Mouse (Mus musculus): Measurements from ENCODE around the gene Gpr137.

The Gpr137 gene

DNA sequence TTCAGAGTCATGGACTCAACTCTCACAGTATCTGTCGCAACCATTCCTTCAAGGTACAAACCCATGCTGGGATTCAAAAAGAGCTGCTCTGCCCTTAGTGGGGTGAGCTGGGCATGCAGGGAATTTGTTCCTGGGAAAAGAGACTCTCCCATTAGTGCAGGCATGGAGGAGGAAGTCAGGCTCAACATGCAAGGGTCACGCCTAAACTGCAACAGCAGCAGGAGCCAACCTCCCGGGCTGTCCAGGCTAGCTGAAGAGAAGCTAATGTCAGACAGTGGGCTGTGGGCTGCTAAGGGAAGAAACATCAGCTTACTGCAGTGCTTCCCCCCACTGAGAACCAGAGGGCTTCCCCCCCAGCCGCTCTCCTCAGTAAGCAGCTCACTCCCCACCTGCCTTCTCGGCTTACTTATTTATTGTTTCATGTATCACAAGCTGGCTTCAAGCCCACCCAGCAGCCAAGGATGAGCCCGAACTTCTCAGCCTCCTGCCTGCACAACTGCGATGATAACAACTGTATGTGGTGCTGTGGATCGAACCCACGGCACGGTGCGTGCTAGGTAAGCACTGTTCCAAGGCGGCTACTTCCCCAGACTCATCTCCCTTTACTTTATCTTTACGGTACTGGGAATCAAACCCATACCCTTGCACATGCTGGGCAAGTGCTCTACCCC lies 30.1 kb upstream of the Gpr137 start:
- DNase-seq = no peak

DNA sequence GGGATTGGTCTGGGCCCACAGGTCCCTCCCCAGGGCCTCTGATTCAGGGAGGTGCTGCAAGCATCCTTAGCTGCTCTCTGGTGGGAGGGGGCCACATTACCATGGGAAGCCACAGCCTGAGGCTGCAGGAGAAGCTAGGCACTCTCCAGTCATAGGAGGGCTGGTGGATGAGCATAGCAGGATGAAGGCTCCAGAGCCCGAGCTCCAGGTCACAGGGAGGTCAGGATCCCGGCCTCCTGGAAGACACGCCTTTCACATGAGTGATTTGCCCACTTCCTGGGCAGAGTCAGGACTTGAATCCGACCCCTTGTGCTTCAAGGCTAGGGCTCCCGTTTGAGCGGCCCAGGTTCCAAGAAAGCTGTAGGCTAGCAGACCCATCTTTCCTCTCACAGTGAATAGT lies 29.4 kb upstream of the Gpr137 start:
- DNase-seq = no peak

GRCm38 (mm10) chr19:6970460-6971085 lies 28.3 kb upstream of the Gpr137 start:
- DNase-seq = peak in 1 of 2 experiments; percentile 54

GRCm38 (mm10) chr19:6969665-6970381 lies 27.5 kb upstream of the Gpr137 start:
- peak; percentile 82 to 90 for DNase-seq

- DNase-seq = no peak
Observed at GRCm38 (mm10) chr19:6969291-6969664, 27.0 kb upstream of the Gpr137 start.

- DNase-seq = peak; percentile 68 to 77
Observed at GRCm38 (mm10) chr19:6968491-6969271, 26.4 kb upstream of the Gpr137 start.

- DNase-seq = peak in 1 of 2 experiments; percentile 34
Observed at GRCm38 (mm10) chr19:6956461-6956860, 14.2 kb upstream of the Gpr137 start.

GRCm38 (mm10) chr19:6955424-6955823 lies 13.1 kb upstream of the Gpr137 start:
- no peak for DNase-seq

GRCm38 (mm10) chr19:6954046-6954445 lies 11.8 kb upstream of the Gpr137 start:
- DNase-seq = peak; percentile 76 to 84

DNA sequence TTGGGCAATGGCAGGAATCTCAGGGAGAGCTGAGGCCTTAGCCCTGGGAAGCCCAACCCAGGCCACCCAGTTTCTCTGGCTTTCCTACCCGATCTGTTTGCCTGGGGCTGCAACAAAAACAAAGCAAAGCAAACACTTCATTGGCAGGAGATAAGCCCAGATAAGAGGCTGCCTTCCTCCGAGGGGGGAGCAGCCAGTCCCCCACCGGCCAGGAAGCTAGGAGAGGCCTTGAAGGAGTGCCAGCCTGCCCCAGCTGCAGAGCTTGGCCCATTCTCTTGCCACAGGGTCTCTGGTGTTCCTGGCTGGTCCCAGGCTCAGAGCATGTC lies 10.4 kb upstream of the Gpr137 start:
- peak; percentile 62 to 86 for DNase-seq

GRCm38 (mm10) chr19:6951994-6952711 lies 9.9 kb upstream of the Gpr137 start:
- DNase-seq = peak; percentile 87 to 95

DNA sequence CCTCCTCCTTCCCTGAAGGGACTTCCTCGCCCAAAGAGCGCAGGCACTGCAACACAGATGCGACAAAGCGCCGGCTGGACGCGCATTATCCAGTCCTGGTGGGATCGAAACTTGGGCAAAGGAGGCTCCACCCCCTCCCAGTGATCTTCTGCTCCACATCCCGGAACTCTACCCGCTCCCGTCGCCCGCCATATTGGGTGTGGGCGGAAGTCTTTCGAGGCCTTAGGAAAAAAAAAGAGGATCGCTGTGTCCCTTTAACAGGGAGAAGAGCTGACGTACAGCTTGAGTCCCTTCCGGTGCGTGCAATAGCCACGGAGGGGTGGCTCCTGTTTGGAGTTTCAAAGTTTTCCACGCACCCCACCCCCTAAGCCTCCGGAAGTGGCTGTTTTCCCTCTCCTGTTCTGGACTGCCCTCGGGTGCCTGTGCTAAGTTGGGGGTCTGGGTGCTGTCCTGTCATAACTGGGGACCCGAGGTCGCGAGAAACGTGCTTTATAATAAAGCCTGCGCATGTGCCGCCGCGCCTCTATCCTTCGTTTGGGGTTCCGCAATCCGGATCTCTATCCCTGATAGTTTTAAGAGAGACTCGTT lies 9.2 kb upstream of the Gpr137 start:
- peak; percentile 95 to 98 for DNase-seq

DNA sequence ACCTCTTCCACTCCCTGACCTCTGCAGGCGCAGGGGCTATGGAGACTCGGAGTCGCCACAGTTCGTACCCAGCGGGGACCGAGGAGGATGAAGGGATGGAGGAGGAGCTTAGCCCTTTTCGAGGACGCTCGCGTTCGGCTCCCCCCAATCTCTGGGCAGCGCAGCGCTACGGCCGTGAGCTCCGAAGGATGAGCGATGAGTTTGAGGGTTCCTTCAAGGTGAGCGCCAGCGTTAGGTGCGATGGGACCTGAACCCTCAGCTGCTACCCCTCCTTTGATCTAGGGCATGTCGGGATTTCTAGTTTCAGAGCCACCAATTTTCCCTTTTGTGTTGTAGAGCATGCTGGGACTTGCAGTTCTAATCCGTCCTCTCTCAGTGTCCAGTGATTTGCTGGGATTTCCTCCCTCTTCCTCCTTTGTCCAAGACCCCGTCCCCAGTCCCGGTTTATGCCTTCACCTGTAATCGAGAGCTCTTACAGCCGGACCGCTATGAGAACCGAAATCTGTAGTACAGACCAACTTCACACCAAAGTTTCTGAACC lies 8.4 kb upstream of the Gpr137 start:
- DNase-seq = peak; percentile 49 to 68

- DNase-seq = no peak
Observed at GRCm38 (mm10) chr19:6949951-6950350, 7.7 kb upstream of the Gpr137 start.

DNA sequence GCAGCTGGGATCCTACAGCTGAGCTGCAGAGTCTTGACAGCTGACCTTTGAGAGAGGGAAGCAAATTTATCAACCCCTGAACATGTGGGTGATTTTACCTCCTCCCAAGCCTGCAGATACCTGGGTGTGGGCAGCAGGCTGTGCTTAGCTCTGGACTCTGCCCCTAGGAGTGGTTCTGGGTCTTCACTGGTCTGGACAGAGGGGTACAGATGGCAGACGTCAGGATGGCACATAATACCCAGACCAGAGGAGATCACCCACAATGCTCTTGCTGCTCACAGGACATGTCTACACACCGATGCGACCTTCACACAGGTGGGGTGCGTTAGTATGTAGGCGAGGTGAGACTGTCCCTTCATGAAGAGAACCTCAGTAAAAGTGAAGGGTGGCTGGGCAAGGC lies 7.3 kb upstream of the Gpr137 start:
- DNase-seq = peak in 1 of 2 experiments; percentile 38

DNA sequence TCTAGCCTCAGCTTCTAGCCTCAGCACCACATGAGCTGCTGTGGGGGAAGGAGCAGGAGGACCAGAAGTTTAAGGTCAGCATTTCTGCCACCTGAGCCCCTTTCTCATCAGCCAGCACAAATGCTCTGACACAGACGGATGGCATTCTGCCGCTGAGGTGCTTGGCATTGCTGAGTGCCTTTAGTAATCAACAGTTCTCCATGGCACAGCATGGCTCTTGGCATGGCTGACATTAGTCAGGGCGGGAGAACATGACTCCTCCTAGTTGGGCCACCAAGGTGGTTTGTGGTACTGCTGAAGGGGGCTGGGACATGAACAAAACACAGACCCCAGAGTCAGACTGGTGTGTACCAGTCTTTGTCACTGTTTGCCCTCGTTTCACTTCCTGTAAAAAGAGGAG lies 5.9 kb upstream of the Gpr137 start:
- DNase-seq = peak in 1 of 2 experiments; percentile 41

- DNase-seq = no peak
Observed at GRCm38 (mm10) chr19:6947742-6948141, 5.5 kb upstream of the Gpr137 start.

GRCm38 (mm10) chr19:6943709-6944108 lies 1.4 kb upstream of the Gpr137 start:
- peak in 1 of 2 experiments; percentile 44 for DNase-seq

DNA sequence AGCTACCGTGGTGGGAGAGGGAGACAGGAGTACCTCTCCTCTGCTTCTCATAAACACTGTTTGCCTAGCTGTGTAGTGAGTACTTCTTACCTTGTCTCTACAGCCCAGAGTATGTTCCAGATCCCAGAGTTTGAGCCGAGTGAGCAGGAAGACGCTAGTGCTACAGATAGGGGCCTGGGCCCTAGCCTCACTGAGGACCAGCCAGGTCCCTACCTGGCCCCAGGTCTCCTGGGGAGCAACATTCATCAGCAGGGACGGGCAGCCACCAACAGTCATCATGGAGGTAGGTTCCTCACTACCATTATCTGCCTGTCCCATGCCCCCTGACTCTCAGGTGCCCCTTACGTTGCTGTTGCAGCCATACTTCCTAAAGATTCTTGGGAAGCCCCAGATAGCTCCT lies 484 bp upstream of the Gpr137 start:
- peak in 1 of 2 experiments; percentile 48 for DNase-seq

GRCm38 (mm10) chr19:6941372-6942248 lies 670 bp downstream of the Gpr137 start, which contains the start of gene Bad:
Bad (plus strand) TSS chr19:6941861.
- DNase-seq = peak; percentile 95 to 96

Measured in kidney, postnatal 25 days (tissue).